Mouse (Mus musculus): ENCODE data around the gene Slc15a4. TPM values are rescaled to one million over a fixed set of nuclear protein-coding genes. Genes with fewer than 3 reads are reported as not detected.

The Slc15a4 gene
- polyA plus RNA-seq, 1 experiment from 2014 or later = 17.6 TPM

DNA sequence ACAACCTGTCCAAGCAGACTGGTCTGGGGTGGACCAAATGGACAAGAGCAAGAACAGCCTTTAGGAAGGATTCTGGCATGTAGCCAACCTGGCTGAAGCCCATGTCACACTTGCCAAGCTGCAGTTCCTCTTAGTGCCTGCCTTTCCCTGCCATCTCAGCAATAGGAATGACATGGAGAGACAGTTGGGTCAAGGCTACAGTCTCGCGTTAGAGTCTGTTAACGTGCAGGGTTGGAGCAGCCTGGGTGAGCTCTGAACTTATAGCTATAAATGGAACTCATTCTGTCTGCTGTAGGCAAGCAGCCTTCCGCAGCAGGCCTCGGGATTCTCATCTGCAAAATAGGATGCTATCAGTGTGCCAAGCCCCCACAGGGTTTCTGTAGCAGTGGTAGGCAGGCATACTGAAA lies 86.1 kb downstream of the Slc15a4 start:
- Histone ChIP-seq H3K27me3 (replicated peaks; ENCODE audit: control insufficient read depth, insufficient read depth, low read length) (no peaks in the 10 kb centered on the region), H3K4me3 (ENCODE audit: low read depth, low read length) (no peak overlapping the region), H3K4me1 (replicated peaks; ENCODE audit: control insufficient read depth, insufficient read depth, low read length) (no peaks in the 10 kb centered on the region), H3K27ac (ENCODE audit: low read depth, low read length) (no peak overlapping the region), H3K9ac (ENCODE audit: low read depth, low read length) (no peak overlapping the region), H3K4me2 (no peak overlapping the region), H3K36me3 (ENCODE audit: control insufficient read depth, insufficient read depth, low read length) (no peaks in the 10 kb centered on the region), H3K9me3 (ENCODE audit: control insufficient read depth, low read length) (no peaks in the 10 kb centered on the region)
- WGBS = 84% methylated on average over 5 of the region's 5 CpGs
- ATAC-seq (replicated peaks; ENCODE audit: low FRiP score) (no peak), DNase-seq (ENCODE audit: low spot score) (no peak)

Other genes starting within 250 kb of the Slc15a4 start
- gene Glt1d1, start 635 bp downstream of the Slc15a4 start, polyA plus RNA-seq (2014; fragmentation: Nextera tagmentation; extraction: Ambion mirVana) = 0.10 and 0.67 TPM in 2 replicates

Measured in liver, embryonic 11.5 days (tissue).